Mouse (Mus musculus) cerebellum, adult 2 months (tissue): ENCODE data around the gene Slu7. TPM values are rescaled to one million over a fixed set of nuclear protein-coding genes. Genes with fewer than 3 reads are reported as not detected.

Experiments
- DNase-seq, 2 experiments: peaks; one replicate each; pipeline ENCODE4 v3.0.0; 2021
- H3K27ac ChIP-seq: fragments of 200-500 bp; 2 replicates; pipeline ENCODE4 v1.5.1; 2012; ENCODE audit warnings: low read length, control low read depth, inconsistent platforms; ENCODE audit not compliant: insufficient read depth
- H3K27me3 ChIP-seq: fragments of 200-500 bp; 2 replicates; pipeline ENCODE4 v1.6.1; 2012; ENCODE audit warnings: inconsistent platforms, mild to moderate bottlenecking, low read length, moderate library complexity; ENCODE audit not compliant: control insufficient read depth, insufficient read depth
- H3K4me1 ChIP-seq: fragments of 200-500 bp; 2 replicates; pipeline ENCODE4 v1.6.1; 2011; ENCODE audit warnings: low read length; ENCODE audit not compliant: control insufficient read depth, insufficient read depth
- H3K4me3 ChIP-seq: fragments of 200-500 bp; replicated peaks from 2 replicates; pipeline ENCODE3; 2011; ENCODE audit warnings: mild to moderate bottlenecking, low read depth, low read length, control low read depth; ENCODE audit not compliant: insufficient read depth
- CTCF ChIP-seq: fragments of 200-500 bp; IDR thresholded peaks from 2 replicates; pipeline ENCODE4 v1.5.1; 2011; ENCODE audit warnings: low read depth, mild to moderate bottlenecking, control low read depth, low read length, moderate library complexity, borderline replicate concordance; ENCODE audit not compliant: insufficient read depth
- POLR2A ChIP-seq: fragments of 200-500 bp; IDR thresholded peaks from 2 replicates; pipeline ENCODE4 v1.6.1; 2011; ENCODE audit warnings: low read length, control low read depth, borderline replicate concordance; ENCODE audit not compliant: insufficient read depth
- WGBS: fragments of 180-500 bp; shearing (Covaris S2); methylation state at CpG from one replicate; pipeline ENCODE4 v1.1.7; 2018; 5-methylcytosine and 5-hydroxymethylcytosine counted together
- polyA plus RNA-seq: library from polyadenylated mRNA; depleted of rRNA; stranded (reverse); fragments of >200 nt; gene quantifications from 2 replicates; pipeline ENCODE4 v1.2.3, GENCODE M21; 2012

Slu7 gene
- polyA plus RNA-seq, 1 experiment, result 28.5 TPM

- DNase-seq, result peak; percentile 13 to 27
- TF ChIP-seq POLR2A, result no peak
- TF ChIP-seq CTCF, result no peak
- H3K27ac ChIP-seq, result no peak overlapping the region; the same call in 1 of the 2 replicates
- H3K27me3 ChIP-seq, result no peaks in the 10 kb centered on the region
- peak overlapping the region; percentile 60 for H3K4me3 ChIP-seq
- WGBS, result 13% methylated on average over 7 of the region's 7 CpGs
- H3K4me1 ChIP-seq, result no peaks in the 10 kb centered on the region
Observed at GRCm38 (mm10) chr11:43426414-43426884, 7.1 kb upstream of the Slu7 start.

- peak overlapping the region; percentile 89 for H3K4me3 ChIP-seq
- DNase-seq, result no peak
- H3K27me3 ChIP-seq, result no peaks in the 10 kb centered on the region
- no peaks in the 10 kb centered on the region for H3K4me1 ChIP-seq
- 3% methylated on average over 9 of the region's 9 CpGs for WGBS
- no peak overlapping the region for H3K27ac ChIP-seq
- TF ChIP-seq CTCF (no peak), POLR2A (no peak)
Observed at GRCm38 (mm10) chr11:43434024-43434407, 472 bp downstream of the Slu7 start.

GRCm38 (mm10) chr11:43441121-43441520, 7.6 kb downstream of the Slu7 start:
- Histone ChIP-seq H3K27ac (no peak overlapping the region), H3K27me3 (no peaks in the 10 kb centered on the region), H3K4me1 (no peaks in the 10 kb centered on the region), H3K4me3 (no peak overlapping the region)
- WGBS, result 93% methylated on average over 10 of the region's 10 CpGs
- TF ChIP-seq POLR2A, result no peak
- TF ChIP-seq CTCF, result no peak
- no peak for DNase-seq

GRCm38 (mm10) chr11:43443183-43443582, 9.6 kb downstream of the Slu7 start:
- TF ChIP-seq CTCF (no peak), POLR2A (no peak)
- Histone ChIP-seq H3K27me3 (no peaks in the 10 kb centered on the region), H3K4me3 (no peak overlapping the region), H3K27ac (no peak overlapping the region), H3K4me1 (no peaks in the 10 kb centered on the region; the same call in 1 of the 2 replicates)
- no peak for DNase-seq
- 94% methylated on average over 13 of the region's 13 CpGs for WGBS

- Histone ChIP-seq H3K4me3 (no peak overlapping the region), H3K27me3 (no peaks in the 10 kb centered on the region), H3K27ac (no peak overlapping the region), H3K4me1 (no peaks in the 10 kb centered on the region; the same call in 1 of the 2 replicates)
- 41% methylated on average over 2 of the region's 2 CpGs for WGBS
- DNase-seq, result no peak
- TF ChIP-seq POLR2A, result no peak
- no peak for TF ChIP-seq CTCF
Observed at GRCm38 (mm10) chr11:43449916-43450315, 16.4 kb downstream of the Slu7 start.

- Histone ChIP-seq H3K4me3 (no peak overlapping the region), H3K27me3 (no peaks in the 10 kb centered on the region)
- WGBS, result 56% methylated on average over 4 of the region's 4 CpGs
Observed at GRCm38 (mm10) chr11:43451322-43451721, 17.8 kb downstream of the Slu7 start.

GRCm38 (mm10) chr11:43452266-43452665, 18.7 kb downstream of the Slu7 start:
- DNase-seq, result no peak

More at GRCm38 (mm10) chr11:43451322-43451721, 17.8 kb downstream of the Slu7 start:
- no peak overlapping the region for H3K27ac ChIP-seq
- H3K4me1 ChIP-seq, result no peaks in the 10 kb centered on the region; the same call in 1 of the 2 replicates
- no peak for TF ChIP-seq CTCF
- TF ChIP-seq POLR2A, result no peak
- DNase-seq, result no peak

GRCm38 (mm10) chr11:43463204-43463603, 29.7 kb downstream of the Slu7 start:
- Histone ChIP-seq H3K27me3 (no peaks in the 10 kb centered on the region), H3K4me1 (no peaks in the 10 kb centered on the region), H3K27ac (no peak overlapping the region), H3K4me3 (no peak overlapping the region)
- no peak for DNase-seq
- whole genome bisulfite sequencing, result 94% methylated on average over 25 of the region's 25 CpGs
- TF ChIP-seq POLR2A (no peak), CTCF (no peak)

More at GRCm38 (mm10) chr11:43452266-43452665, 18.7 kb downstream of the Slu7 start:
- 76% methylated on average over 2 of the region's 2 CpGs for WGBS
- Histone ChIP-seq H3K27ac (no peak overlapping the region), H3K27me3 (no peaks in the 10 kb centered on the region), H3K4me1 (no peaks in the 10 kb centered on the region; the same call in 1 of the 2 replicates), H3K4me3 (no peak overlapping the region)
- no peak for TF ChIP-seq CTCF

- Histone ChIP-seq H3K4me1 (no peaks in the 10 kb centered on the region), H3K27me3 (no peaks in the 10 kb centered on the region; the same call in 1 of the 2 replicates), H3K4me3 (no peak overlapping the region), H3K27ac (no peak overlapping the region)
- no peak for DNase-seq
- TF ChIP-seq POLR2A (no peak), CTCF (no peak)
- WGBS, result 72% methylated on average over 5 of the region's 5 CpGs
Observed at GRCm38 (mm10) chr11:43470118-43470517, 36.6 kb downstream of the Slu7 start.
